Mouse (Mus musculus) urinary bladder, adult 18-20 months (tissue): ENCODE measurements around the gene Gm10358.
"Not testable (repeated sequence)": the region's sequence is repeated elsewhere in the genome, so short reads cannot be mapped to it uniquely, and the experiment has no call there.

ENCODE experiments used
- DNase-seq, 2 experiments: peaks; one replicate each; pipeline ENCODE4 v3.0.0; 2022; ENCODE audit warnings: low spot score in 2 of 2, mixed read lengths in 2 of 2

The Gm10358 gene

GRCm38 (mm10) chr8:75406489-75406888 is at the start of gene Gm10358:
Gm10358 (minus strand) TSS chr8:75406589.
- DNase-seq = no peak

- DNase-seq = no peak
Measured at GRCm38 (mm10) chr8:75448394-75448793, 42.0 kb upstream of the Gm10358 start, which contains the start of gene Iqcm. Iqcm (plus strand) TSS chr8:75448694.

- not testable (repeated sequence) for DNase-seq
Measured at GRCm38 (mm10) chr8:75415696-75416095, 9.3 kb upstream of the Gm10358 start.

- no peak for DNase-seq
Measured at GRCm38 (mm10) chr8:75384770-75385290, 21.6 kb downstream of the Gm10358 start.

- DNase-seq = no peak
Measured at GRCm38 (mm10) chr8:75375530-75376123, 30.8 kb downstream of the Gm10358 start.

GRCm38 (mm10) chr8:75372006-75372405 is 34.4 kb downstream of the Gm10358 start:
- no peak for DNase-seq
